Mouse (Mus musculus) heart, adult 11 months (tissue): ENCODE measurements around the gene Mucl2.
"Not testable (repeated sequence)": the region's sequence is repeated elsewhere in the genome, so short reads cannot be mapped to it uniquely, and the experiment has no call there.

ENCODE experiments used
- DNase-seq: peaks from one replicate; pipeline ENCODE4 v3.0.0; 2022

The Mucl2 gene

DNA sequence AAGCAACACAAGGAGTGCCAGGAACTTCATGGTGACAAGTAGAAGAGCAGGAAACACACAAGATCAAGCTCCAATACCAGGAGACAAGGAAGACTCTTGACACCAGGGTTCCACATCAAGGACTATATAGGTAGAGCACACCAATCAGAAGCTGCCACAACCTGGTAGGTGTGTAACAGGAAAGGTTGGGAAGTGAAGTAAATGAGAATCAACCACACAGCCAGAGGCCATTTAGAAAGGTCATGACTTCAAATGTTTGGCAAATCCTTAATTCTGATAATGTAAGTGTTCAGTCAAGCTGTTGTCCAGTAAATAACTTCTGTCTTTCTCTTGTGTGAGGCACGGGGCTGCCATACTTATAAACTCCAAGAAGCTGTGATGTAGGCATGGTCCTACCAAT lies at the start of gene Mucl2:
Gene Mucl2, minus strand, starts transcription at position 101 of the 400 bp plus-strand sequence.
- no peak for DNase-seq

DNA sequence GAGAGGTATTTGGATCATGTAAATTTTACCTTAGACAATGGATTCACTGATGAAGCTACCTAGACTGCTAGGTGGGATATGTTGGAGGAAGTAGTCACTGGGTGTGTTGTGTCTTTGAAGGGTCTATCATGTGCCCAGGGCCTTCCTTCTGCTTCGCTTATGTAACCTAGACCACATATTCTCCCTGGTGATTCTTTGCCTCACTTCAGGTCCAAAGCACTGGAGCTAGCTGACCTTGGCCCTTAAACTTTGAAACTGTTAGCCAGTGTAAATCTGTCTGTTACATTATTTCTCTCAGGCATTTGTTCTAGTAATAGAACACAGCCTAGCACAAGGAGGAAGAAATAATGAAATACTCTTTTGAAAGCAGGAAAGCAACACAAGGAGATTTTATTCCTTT lies 13.9 kb upstream of the Mucl2 start:
- DNase-seq: not testable (repeated sequence)
